Mouse (Mus musculus) erythroblast, embryonic 14.5 days (primary cell): Measurements from ENCODE around the gene Tubgcp2. TPM values are rescaled to one million over a fixed set of nuclear protein-coding genes. Genes with fewer than 3 reads are reported as not detected.
A peak's percentile ranks its signal among the peaks of the same experiment; 100 is the strongest.

Experiments
- H3K27me3 ChIP-seq: 2 replicates; pipeline ENCODE4 v1.6.1; 2012; ENCODE audit warnings: inconsistent platforms; ENCODE audit not compliant: control insufficient read depth
- H3K36me3 ChIP-seq: 2 replicates; pipeline ENCODE4 v1.6.1; 2012; ENCODE audit warnings: mild to moderate bottlenecking, inconsistent platforms; ENCODE audit not compliant: control insufficient read depth
- H3K4me1 ChIP-seq: 2 replicates; pipeline ENCODE4 v1.6.1; 2012; ENCODE audit warnings: inconsistent platforms; ENCODE audit not compliant: control insufficient read depth
- H3K4me3 ChIP-seq: replicated peaks from 2 replicates; pipeline ENCODE3; 2012; ENCODE audit warnings: moderate library complexity, mild to moderate bottlenecking, inconsistent platforms
- H3K9me3 ChIP-seq: 2 replicates; pipeline ENCODE4 v1.6.1; 2012; ENCODE audit warnings: low read length, inconsistent platforms, mixed read lengths; ENCODE audit not compliant: control insufficient read depth
- GATA1 ChIP-seq: IDR thresholded peaks from 2 replicates; pipeline ENCODE4 v1.6.1; 2012; ENCODE audit warnings: low read length, inconsistent platforms, mixed read lengths
- TAL1 ChIP-seq: IDR thresholded peaks from 3 replicates; pipeline ENCODE4 v1.6.1; 2012; ENCODE audit warnings: low read length, inconsistent platforms, mixed read lengths
- polyA plus RNA-seq: library from polyadenylated mRNA; stranded (reverse); fragments of >175 nt; gene quantifications from 2 replicates; pipeline ENCODE4 v1.2.3, GENCODE M21; 2012

Gene Tubgcp2
- polyA plus RNA-seq: 1.0 and 1.5 TPM in 2 replicates

- no peaks in the 10 kb centered on the region for H3K9me3 ChIP-seq
- H3K4me1 ChIP-seq: peaks cover 35% of the 10 kb centered on the region
- no peaks in the 10 kb centered on the region for H3K27me3 ChIP-seq
- H3K4me3 ChIP-seq: peak within 1 kb of the TSS; percentile 77
- peaks cover 78% of the 10 kb centered on the region for H3K36me3 ChIP-seq
- TF ChIP-seq GATA1 (no peak), TAL1 (no peak)
Measured at GRCm38 (mm10) chr7:140036281-140037170, at the start of gene Tubgcp2, which contains the start of gene Zfp511. Gene Tubgcp2 (minus strand): TSS chr7:140036669. Gene Zfp511 (plus strand): TSS chr7:140036391.

GRCm38 (mm10) chr7:140082242-140082678 lies 45.8 kb upstream of the Tubgcp2 start, which contains the start of gene Caly:
Gene Caly (minus strand): TSS chr7:140082548.
- no peak within 1 kb of the TSS for H3K4me3 ChIP-seq

GRCm38 (mm10) chr7:140081408-140082241 lies 45.2 kb upstream of the Tubgcp2 start:
- H3K27me3 ChIP-seq: peaks cover 39% of the 10 kb centered on the region
- H3K4me3 ChIP-seq: no peak overlapping the region
- H3K36me3 ChIP-seq: no peaks in the 10 kb centered on the region
- TF ChIP-seq TAL1 (no peak), GATA1 (no peak)
- H3K9me3 ChIP-seq: no peaks in the 10 kb centered on the region
- H3K4me1 ChIP-seq: peaks cover 4% of the 10 kb centered on the region

More at GRCm38 (mm10) chr7:140082242-140082678, 45.8 kb upstream of the Tubgcp2 start, which contains the start of gene Caly:
- TF ChIP-seq TAL1 (no peak), GATA1 (no peak)
- Histone ChIP-seq H3K36me3 (no peaks in the 10 kb centered on the region), H3K27me3 (peaks cover 39% of the 10 kb centered on the region), H3K4me1 (peaks cover 4% of the 10 kb centered on the region), H3K9me3 (no peaks in the 10 kb centered on the region)

- H3K27me3 ChIP-seq: peaks cover 39% of the 10 kb centered on the region
- no peaks in the 10 kb centered on the region for H3K9me3 ChIP-seq
- peaks cover 4% of the 10 kb centered on the region for H3K4me1 ChIP-seq
- TF ChIP-seq TAL1: no peak
- TF ChIP-seq GATA1: no peak
- H3K4me3 ChIP-seq: no peak overlapping the region
- no peaks in the 10 kb centered on the region for H3K36me3 ChIP-seq
Measured at GRCm38 (mm10) chr7:140080503-140081156, 44.2 kb upstream of the Tubgcp2 start.

GRCm38 (mm10) chr7:140078711-140079110 lies 42.2 kb upstream of the Tubgcp2 start:
- no peaks in the 10 kb centered on the region for H3K9me3 ChIP-seq
- TF ChIP-seq GATA1 (no peak), TAL1 (no peak)
- H3K27me3 ChIP-seq: peaks cover 39% of the 10 kb centered on the region
- H3K36me3 ChIP-seq: no peaks in the 10 kb centered on the region
- no peak overlapping the region for H3K4me3 ChIP-seq
- H3K4me1 ChIP-seq: peaks cover 4% of the 10 kb centered on the region

GRCm38 (mm10) chr7:140077698-140078097 lies 41.2 kb upstream of the Tubgcp2 start:
- Histone ChIP-seq H3K9me3 (no peaks in the 10 kb centered on the region), H3K4me3 (no peak overlapping the region), H3K27me3 (peaks cover 34% of the 10 kb centered on the region), H3K36me3 (no peaks in the 10 kb centered on the region), H3K4me1 (peaks cover 4% of the 10 kb centered on the region)
- TF ChIP-seq TAL1: no peak

- Histone ChIP-seq H3K9me3 (no peaks in the 10 kb centered on the region), H3K4me3 (no peak overlapping the region), H3K4me1 (peaks cover 2% of the 10 kb centered on the region; the same call in 1 of the 2 replicates), H3K36me3 (no peaks in the 10 kb centered on the region), H3K27me3 (peaks cover 15% of the 10 kb centered on the region)
- no peak for TF ChIP-seq TAL1
- TF ChIP-seq GATA1: no peak
Measured at GRCm38 (mm10) chr7:140070042-140070711, 33.7 kb upstream of the Tubgcp2 start.

GRCm38 (mm10) chr7:140067397-140067796 lies 30.9 kb upstream of the Tubgcp2 start:
- Histone ChIP-seq H3K27me3 (peaks cover 34% of the 10 kb centered on the region), H3K4me3 (no peak overlapping the region)
- no peak for TF ChIP-seq TAL1
- TF ChIP-seq GATA1: no peak

More at GRCm38 (mm10) chr7:140067397-140067796, 30.9 kb upstream of the Tubgcp2 start:
- Histone ChIP-seq H3K9me3 (no peaks in the 10 kb centered on the region), H3K4me1 (peaks cover 2% of the 10 kb centered on the region; the same call in 1 of the 2 replicates), H3K36me3 (no peaks in the 10 kb centered on the region)
